22 mouse cellular contexts compared by ENCODE assay signal in the genomic region with DNA sequence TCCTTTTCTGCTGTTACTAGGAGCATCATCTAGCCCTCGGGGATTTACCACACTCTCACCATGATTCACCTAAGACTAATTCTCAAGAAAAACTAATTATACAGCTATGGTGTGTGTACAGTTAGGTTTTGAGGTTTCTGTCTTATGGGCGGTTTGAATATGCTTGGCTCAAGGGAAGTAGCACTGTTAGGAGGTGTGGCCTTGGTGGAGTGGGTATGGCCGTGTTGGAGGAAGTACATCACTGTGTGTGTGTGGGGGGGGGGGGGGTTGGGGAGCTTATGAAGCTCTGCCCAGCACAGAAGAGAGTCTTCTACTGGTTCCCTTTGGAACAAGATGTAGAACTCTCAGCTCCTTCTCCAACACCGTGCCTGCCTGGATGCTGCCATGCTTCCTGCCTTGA.
A peak's percentile ranks its signal among the peaks of the same experiment; 100 is the strongest.
DNase-seq lines count a peak whose midpoint lies in the region; ATAC-seq lines count a peak whose summit lies in the region.
"Had no signal": no experiment of that assay in that cellular context is flagged by ENCODE, and none has a peak within 500 bp of the region (broad histone marks: within the 10 kb centered on the region; RNA-seq: fewer than 3 reads in every experiment).

No protein-coding gene starts in this region.

- peak; percentile 91 for ATAC-seq in granulocyte monocyte progenitor cell, adult 5-6 weeks (replicated peaks; ENCODE audit: poor library complexity, severe bottlenecking)
- no peak for ATAC-seq in intestine, embryonic 15.5 days
- ATAC-seq: forebrain, embryonic 14.5 days; forebrain, postnatal 0 days; intestine, embryonic 16.5 days had no signal

- H3K27me3 ChIP-seq in intestine, embryonic 15.5 days (replicated peaks): no peaks in the 10 kb centered on the region
- H3K27me3 ChIP-seq: embryonic facial prominence, embryonic 15.5 days; hindbrain, embryonic 15.5 days had no signal

- H3K4me3 ChIP-seq in intestine, embryonic 15.5 days (replicated peaks): no peak overlapping the region
- H3K4me3 ChIP-seq: embryonic facial prominence, embryonic 12.5 days; embryonic facial prominence, embryonic 15.5 days; gastrocnemius, adult 2 months; hindbrain, embryonic 15.5 days had no signal

- no peaks in the 10 kb centered on the region for H3K36me3 ChIP-seq in intestine, embryonic 15.5 days
- H3K36me3 ChIP-seq: embryonic facial prominence, embryonic 12.5 days; embryonic facial prominence, embryonic 15.5 days; hindbrain, embryonic 15.5 days had no signal

- no peaks in the 10 kb centered on the region for H3K9me3 ChIP-seq in intestine, embryonic 15.5 days
- H3K9me3 ChIP-seq: embryonic facial prominence, embryonic 12.5 days; embryonic facial prominence, embryonic 15.5 days; hindbrain, embryonic 15.5 days had no signal

- H3K9ac ChIP-seq in intestine, embryonic 15.5 days: no peak overlapping the region
- H3K9ac ChIP-seq: embryonic facial prominence, embryonic 12.5 days; embryonic facial prominence, embryonic 15.5 days; forebrain, postnatal 0 days; hindbrain, embryonic 15.5 days had no signal

- H3K4me2 ChIP-seq in intestine, embryonic 15.5 days (replicated peaks): no peak overlapping the region
- H3K4me2 ChIP-seq: embryonic facial prominence, embryonic 12.5 days; embryonic facial prominence, embryonic 15.5 days; heart, embryonic 11.5 days; hindbrain, embryonic 15.5 days had no signal

- peak; percentile 46 for DNase-seq in heart, adult 11 months
- DNase-seq in heart, adult 18-20 months: no peak
- DNase-seq in 416B (ENCODE audit: low read depth): peak; percentile 20
- no peak for DNase-seq in adrenal gland, adult 2 months
- DNase-seq: adrenal gland, postnatal 10 days; adrenal gland, postnatal 36 days; B cell, adult 2 months; cerebellum, adult 18-20 months; cerebellum, adult 9-10 months; cerebellum, postnatal 14 days; forebrain, postnatal 0 days; gastrocnemius, adult 2 months; gastrocnemius, postnatal 14 days; kidney, adult 18-20 months had no signal

- no peaks in the 10 kb centered on the region for H3K4me1 ChIP-seq in intestine, embryonic 15.5 days (replicated peaks)
- H3K4me1 ChIP-seq: embryonic facial prominence, embryonic 12.5 days; embryonic facial prominence, embryonic 15.5 days; hindbrain, embryonic 15.5 days had no signal

- WGBS in intestine, embryonic 15.5 days: 87% methylated on average over 4 of the region's 4 CpGs

- H3K27ac ChIP-seq in intestine, embryonic 15.5 days: no peak overlapping the region
- H3K27ac ChIP-seq: embryonic facial prominence, embryonic 12.5 days; embryonic facial prominence, embryonic 15.5 days; gastrocnemius, adult 2 months; hindbrain, embryonic 15.5 days had no signal

Comparison
In these comparisons a context has a peak if more than half of its experiments do, and no peak if none do; other contexts are left out.
1. DNase-seq: peak in heart, adult 11 months (single experiment) and 416B (single experiment); none in heart, adult 18-20 months (0 of 2) and adrenal gland, adult 2 months (single experiment).